Mouse (Mus musculus): ENCODE data around the gene Erbb3. TPM values are rescaled to one million over a fixed set of nuclear protein-coding genes. Genes with fewer than 3 reads are reported as not detected.
"Not testable (repeated sequence)": the region's sequence is repeated elsewhere in the genome, so short reads cannot be mapped to it uniquely, and the experiment has no call there.

Gene Erbb3
- polyA plus RNA-seq, 1 experiment from 2014 or later = 5.8 TPM

- peak within 1 kb of the TSS; percentile 74 for H3K27ac ChIP-seq (ENCODE audit: low read depth, low read length)
- peaks cover 16% of the 10 kb centered on the region for H3K36me3 ChIP-seq (ENCODE audit: control insufficient read depth, insufficient read depth, low read length)
- H3K4me1 ChIP-seq (ENCODE audit: control insufficient read depth, insufficient read depth, low read length) = peaks cover 5% of the 10 kb centered on the region
- H3K4me3 ChIP-seq (ENCODE audit: low read depth, low read length) = peak within 1 kb of the TSS; percentile 71
- 1% methylated on average over 40 of the region's 40 CpGs for WGBS (ENCODE audit: insufficient replicate concordance)
- peak; percentile 93 for ATAC-seq (replicated peaks; ENCODE audit: insufficient number of reproducible peaks, low FRiP score, low TSS enrichment)
- H3K27me3 ChIP-seq (ENCODE audit: control insufficient read depth, insufficient read depth, low read length) = no peaks in the 10 kb centered on the region
- H3K4me2 ChIP-seq = peak within 1 kb of the TSS; percentile 98
- H3K9me3 ChIP-seq (replicated peaks; ENCODE audit: control insufficient read depth, low read length) = no peaks in the 10 kb centered on the region
- peak within 1 kb of the TSS; percentile 91 for H3K9ac ChIP-seq (ENCODE audit: low read depth, low read length)
Measured at GRCm38 (mm10) chr10:128626311-128627310, 37.2 kb upstream of the Erbb3 start, which contains the start of gene Rps26. Gene Rps26, minus strand, starts transcription at chr10:128626747.

DNA sequence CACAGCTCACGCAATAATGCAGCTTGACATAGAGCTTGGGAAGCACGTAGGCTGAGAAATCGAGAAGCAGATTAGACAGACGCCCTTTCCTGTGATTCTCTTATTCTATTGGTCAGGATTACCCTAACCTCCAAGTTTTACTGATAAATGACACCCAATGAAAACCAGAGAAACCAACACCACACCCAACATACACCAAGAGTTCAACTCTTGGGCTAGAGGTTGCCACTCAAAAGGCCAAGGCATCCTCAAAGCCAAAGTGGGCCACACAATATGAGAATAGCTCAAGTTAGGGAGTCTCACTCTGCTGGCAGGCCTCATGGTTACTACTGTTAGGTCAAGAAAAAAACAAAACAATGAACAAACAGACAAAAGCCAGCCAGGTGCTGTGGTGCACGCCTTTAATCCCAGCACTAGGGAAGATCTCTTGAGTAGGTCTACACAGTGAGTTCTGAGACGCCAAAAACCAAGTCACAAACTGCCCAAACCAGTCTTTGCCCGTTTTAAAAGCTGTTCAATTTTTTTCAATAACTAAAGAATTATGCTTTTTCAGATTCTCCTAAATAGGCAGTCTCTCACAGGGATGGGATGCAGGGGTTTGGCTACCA is 35.9 kb upstream of the Erbb3 start:
- Histone ChIP-seq H3K4me1 (ENCODE audit: control insufficient read depth, insufficient read depth, low read length) (peaks cover 5% of the 10 kb centered on the region), H3K27me3 (ENCODE audit: control insufficient read depth, insufficient read depth, low read length) (no peaks in the 10 kb centered on the region), H3K36me3 (ENCODE audit: control insufficient read depth, insufficient read depth, low read length) (peaks cover 16% of the 10 kb centered on the region), H3K9ac (ENCODE audit: low read depth, low read length) (peak overlapping the region; percentile 91), H3K9me3 (replicated peaks; ENCODE audit: control insufficient read depth, low read length) (no peaks in the 10 kb centered on the region), H3K27ac (ENCODE audit: low read depth, low read length) (peak overlapping the region; percentile 74; the same call in 1 of the 2 replicates), H3K4me2 (peak overlapping the region; percentile 98), H3K4me3 (ENCODE audit: low read depth, low read length) (peak overlapping the region; percentile 71)
- WGBS (ENCODE audit: insufficient replicate concordance) = 35% methylated on average over 7 of the region's 7 CpGs
- ATAC-seq (replicated peaks; ENCODE audit: insufficient number of reproducible peaks, low FRiP score, low TSS enrichment) = no peak

GRCm38 (mm10) chr10:128623106-128623613 is 33.7 kb upstream of the Erbb3 start:
- not testable (repeated sequence) for H3K9me3 ChIP-seq (replicated peaks; ENCODE audit: control insufficient read depth, low read length); H3K4me3 ChIP-seq (ENCODE audit: low read depth, low read length); ATAC-seq (replicated peaks; ENCODE audit: insufficient number of reproducible peaks, low FRiP score, low TSS enrichment); H3K27ac ChIP-seq (ENCODE audit: low read depth, low read length); H3K27me3 ChIP-seq (ENCODE audit: control insufficient read depth, insufficient read depth, low read length); H3K9ac ChIP-seq (ENCODE audit: low read depth, low read length); H3K4me2 ChIP-seq; H3K4me1 ChIP-seq (ENCODE audit: control insufficient read depth, insufficient read depth, low read length)
- 76% methylated on average over 3 of the region's 4 CpGs for WGBS (ENCODE audit: insufficient replicate concordance)
- H3K36me3 ChIP-seq (ENCODE audit: control insufficient read depth, insufficient read depth, low read length) = peaks cover 16% of the 10 kb centered on the region

DNA sequence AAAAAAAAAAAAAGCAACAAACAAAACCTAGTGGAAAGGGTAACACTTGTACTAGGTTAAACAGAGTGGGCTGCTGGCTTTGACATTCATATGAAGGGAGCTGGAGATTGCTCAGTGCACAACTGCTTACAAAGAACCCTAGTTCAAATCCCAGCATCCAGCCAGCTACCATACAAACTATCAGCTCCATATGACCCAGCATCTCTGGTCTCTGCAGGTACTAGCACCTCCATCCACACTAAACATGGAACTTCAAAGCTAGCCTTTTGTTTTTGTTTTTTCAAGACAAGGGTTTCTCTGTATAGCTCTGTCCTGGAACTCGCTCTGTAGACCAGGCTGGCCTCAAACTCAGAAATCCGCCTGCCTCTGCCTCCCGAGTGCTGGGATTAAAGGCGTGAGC is 33.2 kb upstream of the Erbb3 start:
- no peaks in the 10 kb centered on the region for H3K9me3 ChIP-seq (replicated peaks; ENCODE audit: control insufficient read depth, low read length)
- H3K4me3 ChIP-seq (ENCODE audit: low read depth, low read length) = no peak overlapping the region
- H3K4me2 ChIP-seq = no peak overlapping the region
- no peaks in the 10 kb centered on the region for H3K27me3 ChIP-seq (ENCODE audit: control insufficient read depth, insufficient read depth, low read length)
- 76% methylated on average over 4 of the region's 4 CpGs for WGBS (ENCODE audit: insufficient replicate concordance)
- no peak overlapping the region for H3K27ac ChIP-seq (ENCODE audit: low read depth, low read length)
- H3K4me1 ChIP-seq (ENCODE audit: control insufficient read depth, insufficient read depth, low read length) = peaks cover 5% of the 10 kb centered on the region
- peaks cover 16% of the 10 kb centered on the region for H3K36me3 ChIP-seq (ENCODE audit: control insufficient read depth, insufficient read depth, low read length)
- ATAC-seq (replicated peaks; ENCODE audit: insufficient number of reproducible peaks, low FRiP score, low TSS enrichment) = no peak
- no peak overlapping the region for H3K9ac ChIP-seq (ENCODE audit: low read depth, low read length)

DNA sequence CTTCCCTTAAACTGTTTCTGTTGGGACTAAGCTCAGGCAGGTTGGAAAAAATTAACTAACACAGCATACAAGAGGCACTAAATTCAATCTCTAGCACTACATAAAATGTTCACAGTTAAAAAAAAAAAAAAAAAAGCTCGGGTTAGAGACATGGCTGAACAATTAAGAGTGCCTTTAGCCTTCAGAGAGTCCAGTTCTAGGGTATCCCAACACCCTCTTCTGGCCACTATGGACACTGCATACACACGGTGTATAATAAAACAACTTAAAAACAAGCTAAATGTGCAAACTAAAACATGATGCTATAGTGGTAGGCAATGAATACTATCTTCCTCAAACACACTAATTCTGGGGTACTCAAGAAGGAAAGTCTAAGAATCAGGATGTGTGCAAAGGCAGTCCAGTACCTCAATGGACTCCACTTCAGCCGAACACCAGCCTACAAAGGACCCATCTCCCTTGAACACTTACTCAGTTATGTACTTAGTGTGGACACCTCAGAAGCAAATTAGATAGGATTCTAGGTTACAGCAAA is 32.6 kb upstream of the Erbb3 start:
- H3K27ac ChIP-seq (ENCODE audit: low read depth, low read length) = no peak overlapping the region
- 72% methylated on average over 3 of the region's 3 CpGs for WGBS (ENCODE audit: insufficient replicate concordance)
- peaks cover 5% of the 10 kb centered on the region for H3K4me1 ChIP-seq (ENCODE audit: control insufficient read depth, insufficient read depth, low read length)
- no peak overlapping the region for H3K9ac ChIP-seq (ENCODE audit: low read depth, low read length)
- H3K9me3 ChIP-seq (replicated peaks; ENCODE audit: control insufficient read depth, low read length) = no peaks in the 10 kb centered on the region
- peaks cover 16% of the 10 kb centered on the region for H3K36me3 ChIP-seq (ENCODE audit: control insufficient read depth, insufficient read depth, low read length)
- no peak overlapping the region for H3K4me2 ChIP-seq
- no peaks in the 10 kb centered on the region for H3K27me3 ChIP-seq (ENCODE audit: control insufficient read depth, insufficient read depth, low read length)
- no peak for ATAC-seq (replicated peaks; ENCODE audit: insufficient number of reproducible peaks, low FRiP score, low TSS enrichment)
- no peak overlapping the region for H3K4me3 ChIP-seq (ENCODE audit: low read depth, low read length)

- no peak overlapping the region for H3K27ac ChIP-seq (ENCODE audit: low read depth, low read length)
- H3K4me3 ChIP-seq (ENCODE audit: low read depth, low read length) = no peak overlapping the region
- H3K9ac ChIP-seq (ENCODE audit: low read depth, low read length) = no peak overlapping the region
- H3K9me3 ChIP-seq (replicated peaks; ENCODE audit: control insufficient read depth, low read length) = no peaks in the 10 kb centered on the region
- H3K4me2 ChIP-seq = no peak overlapping the region
- no peak for ATAC-seq (replicated peaks; ENCODE audit: insufficient number of reproducible peaks, low FRiP score, low TSS enrichment)
- H3K27me3 ChIP-seq (ENCODE audit: control insufficient read depth, insufficient read depth, low read length) = no peaks in the 10 kb centered on the region
- peaks cover 16% of the 10 kb centered on the region for H3K36me3 ChIP-seq (ENCODE audit: control insufficient read depth, insufficient read depth, low read length)
- H3K4me1 ChIP-seq (ENCODE audit: control insufficient read depth, insufficient read depth, low read length) = peaks cover 2% of the 10 kb centered on the region
Measured at GRCm38 (mm10) chr10:128620241-128620640, 30.8 kb upstream of the Erbb3 start.

DNA sequence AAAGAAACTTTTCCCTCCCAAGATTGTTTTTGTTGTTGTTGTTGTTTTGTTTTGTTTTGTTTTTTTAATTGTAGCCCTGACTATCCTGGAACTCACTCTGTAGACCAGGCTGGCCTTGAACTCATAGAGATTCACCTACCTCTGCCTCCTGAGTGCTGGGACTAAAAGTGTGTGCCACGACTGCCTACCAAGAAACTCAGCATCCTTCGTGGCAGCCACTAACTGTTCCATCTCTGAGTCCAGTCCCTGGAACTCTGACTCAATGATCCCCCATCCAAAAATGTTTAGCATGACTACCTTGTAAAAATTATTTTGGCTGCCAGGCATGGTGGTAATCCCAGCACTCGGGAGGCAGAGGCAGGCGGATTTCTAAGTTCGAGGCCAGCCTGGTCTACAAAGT is 29.7 kb upstream of the Erbb3 start:
- not testable (repeated sequence) for H3K36me3 ChIP-seq (ENCODE audit: control insufficient read depth, insufficient read depth, low read length); H3K9ac ChIP-seq (ENCODE audit: low read depth, low read length); H3K4me2 ChIP-seq; H3K27me3 ChIP-seq (ENCODE audit: control insufficient read depth, insufficient read depth, low read length); ATAC-seq (replicated peaks; ENCODE audit: insufficient number of reproducible peaks, low FRiP score, low TSS enrichment); H3K27ac ChIP-seq (ENCODE audit: low read depth, low read length); H3K4me1 ChIP-seq (ENCODE audit: control insufficient read depth, insufficient read depth, low read length); H3K9me3 ChIP-seq (replicated peaks; ENCODE audit: control insufficient read depth, low read length); H3K4me3 ChIP-seq (ENCODE audit: low read depth, low read length)
- 89% methylated on average over 5 of the region's 5 CpGs for WGBS (ENCODE audit: insufficient replicate concordance)

- no peak overlapping the region for H3K27ac ChIP-seq (ENCODE audit: low read depth, low read length)
- no peak for ATAC-seq (replicated peaks; ENCODE audit: insufficient number of reproducible peaks, low FRiP score, low TSS enrichment)
- peaks cover 3% of the 10 kb centered on the region for H3K36me3 ChIP-seq (ENCODE audit: control insufficient read depth, insufficient read depth, low read length)
- no peaks in the 10 kb centered on the region for H3K4me1 ChIP-seq (ENCODE audit: control insufficient read depth, insufficient read depth, low read length)
- no peaks in the 10 kb centered on the region for H3K9me3 ChIP-seq (replicated peaks; ENCODE audit: control insufficient read depth, low read length)
- no peaks in the 10 kb centered on the region for H3K27me3 ChIP-seq (ENCODE audit: control insufficient read depth, insufficient read depth, low read length)
- H3K4me3 ChIP-seq (ENCODE audit: low read depth, low read length) = no peak overlapping the region
- 69% methylated on average over 1 of the region's 1 CpGs for WGBS (ENCODE audit: insufficient replicate concordance)
- H3K4me2 ChIP-seq = no peak overlapping the region
- no peak overlapping the region for H3K9ac ChIP-seq (ENCODE audit: low read depth, low read length)
Measured at GRCm38 (mm10) chr10:128618570-128618969, 29.1 kb upstream of the Erbb3 start.

Measured in heart, embryonic 11.5 days (tissue).